Mouse (Mus musculus) adrenal gland, postnatal 14 days (tissue): ENCODE data around the gene Tacr2. TPM values are rescaled to one million over a fixed set of nuclear protein-coding genes. Genes with fewer than 3 reads are reported as not detected.
A peak's percentile ranks its signal among the peaks of the same experiment; 100 is the strongest.

Experiments
- DNase-seq: peaks from one replicate; pipeline ENCODE4 v3.0.0; 2021; ENCODE audit warnings: mixed read lengths
- total RNA-seq: library from RNA; stranded (reverse); gene quantifications from 2 replicates; pipeline ENCODE4 v1.2.3, GENCODE M21; 2021

Tacr2 gene
- total RNA-seq, 1 experiment from 2014 or later = 15.3 TPM

GRCm38 (mm10) chr10:62300006-62300827, 48.0 kb downstream of the Tacr2 start:
- DNase-seq = peak; percentile 86

GRCm38 (mm10) chr10:62305090-62305489, 52.9 kb downstream of the Tacr2 start:
- DNase-seq = no peak

GRCm38 (mm10) chr10:62306483-62306882, 54.2 kb downstream of the Tacr2 start:
- DNase-seq = no peak

- no peak for DNase-seq
Measured at GRCm38 (mm10) chr10:62308896-62309491, 56.8 kb downstream of the Tacr2 start.

- no peak for DNase-seq
Measured at GRCm38 (mm10) chr10:62309593-62309992, 57.4 kb downstream of the Tacr2 start.

GRCm38 (mm10) chr10:62310259-62311039, 58.2 kb downstream of the Tacr2 start:
- DNase-seq = no peak

- peak; percentile 50 for DNase-seq
Measured at GRCm38 (mm10) chr10:62311464-62311863, 59.2 kb downstream of the Tacr2 start.

- no peak for DNase-seq
Measured at GRCm38 (mm10) chr10:62313140-62313539, 60.9 kb downstream of the Tacr2 start.

GRCm38 (mm10) chr10:62313885-62314424, 61.7 kb downstream of the Tacr2 start:
- DNase-seq = peak; percentile 69

Other genes with a start within 250 kb of the Tacr2 start
- gene Neurog3, start 119.3 kb upstream of the Tacr2 start, total RNA-seq = not detected in 2 replicates
- 2.4 and 2.9 TPM in 2 replicates for gene Fam241b, start 108.5 kb upstream of the Tacr2 start, total RNA-seq
- 17.2 and 22.9 TPM in 2 replicates for gene Tspan15, start 21.2 kb upstream of the Tacr2 start, total RNA-seq
- 26.0 and 31.1 TPM in 2 replicates for gene Hk1, start 127.5 kb downstream of the Tacr2 start, total RNA-seq
- not detected in 2 replicates for gene Hkdc1, start 170.1 kb downstream of the Tacr2 start, total RNA-seq
- 0.41 and 0.60 TPM in 2 replicates for gene 4930507D05Rik, start 197.1 kb downstream of the Tacr2 start, total RNA-seq
- 38.7 and 41.9 TPM in 2 replicates for gene Supv3l1, start 197.3 kb downstream of the Tacr2 start, total RNA-seq
- 49.3 and 53.0 TPM in 2 replicates for gene Vps26a, start 234.4 kb downstream of the Tacr2 start, total RNA-seq